Mouse (Mus musculus): Measurements from ENCODE around the gene Baiap2.

GRCm38 (mm10) chr11:119978701-119979100 is 36.1 kb downstream of the Baiap2 start:
- TF ChIP-seq RAD21 (IDR thresholded peaks at IDR 0.05; ENCODE audit: low read depth, low read length) (no peak), CTCF (conservative IDR thresholded peaks at IDR 0.05 in 1 of 2, IDR thresholded peaks at IDR 0.05 in 1 of 2; ENCODE audit: low read depth in 2 of 2, low read length in 2 of 2) (no peak), CHD1 (IDR thresholded peaks at IDR 0.05; ENCODE audit: low read depth, low read length) (no peak), POLR2A (IDR thresholded peaks at IDR 0.05; ENCODE audit: low read depth, low read length) (no peak), MAX (IDR thresholded peaks at IDR 0.05; ENCODE audit: low read length) (no peak), RCOR1 (conservative IDR thresholded peaks at IDR 0.05; ENCODE audit: low read depth, low read length) (no peak), JUND (conservative IDR thresholded peaks at IDR 0.05; ENCODE audit: low read depth, low read length) (no peak), ETS1 (conservative IDR thresholded peaks at IDR 0.05; ENCODE audit: low read depth, low read length) (no peak), CHD2 (IDR thresholded peaks at IDR 0.05; ENCODE audit: low read length) (no peak), USF1 (IDR thresholded peaks at IDR 0.05; ENCODE audit: low read depth, low read length) (no peak), E2F4 (IDR thresholded peaks at IDR 0.05; ENCODE audit: insufficient replicate concordance, low read depth, low read length) (no peak), IRF4 (IDR thresholded peaks at IDR 0.05; ENCODE audit: low read depth, low read length) (no peak), ELF1 (IDR thresholded peaks at IDR 0.05; ENCODE audit: low read depth, low read length) (no peak), EP300 (IDR thresholded peaks at IDR 0.05; ENCODE audit: low read length) (no peak)

All from CH12.LX (cell line).